Mouse (Mus musculus) midbrain, embryonic 15.5 days (tissue): Measurements from ENCODE around the gene Ylpm1. TPM values are rescaled to one million over a fixed set of nuclear protein-coding genes. Genes with fewer than 3 reads are reported as not detected.

Experiments used
- ATAC-seq: fragments of 200-750 bp; cut with Nextera tagmentation; replicated peaks from 2 replicates; pipeline ENCODE4 v1.8.0; 2017; ENCODE audit warnings: moderate TSS enrichment
- H3K27ac ChIP-seq: fragments of 300-500 bp; sonication (generic); 2 replicates; pipeline ENCODE4 v1.5.1; 2015; ENCODE audit warnings: mild to moderate bottlenecking, inconsistent platforms
- H3K27me3 ChIP-seq: fragments of 300-500 bp; sonication (generic); replicated peaks from 2 replicates; pipeline ENCODE4 v1.6.1; 2015; ENCODE audit warnings: inconsistent platforms
- H3K36me3 ChIP-seq: fragments of 300-500 bp; sonication (generic); replicated peaks from 2 replicates; pipeline ENCODE4 v1.6.1; 2015; ENCODE audit warnings: inconsistent platforms
- H3K4me1 ChIP-seq: fragments of 300-500 bp; sonication (generic); 2 replicates; pipeline ENCODE4 v1.6.1; 2015; ENCODE audit warnings: inconsistent platforms
- H3K4me2 ChIP-seq: fragments of 300-500 bp; sonication (generic); 2 replicates; pipeline ENCODE4 v1.6.1; 2015; ENCODE audit warnings: inconsistent platforms, mild to moderate bottlenecking, moderate library complexity
- H3K4me3 ChIP-seq: fragments of 300-500 bp; sonication (generic); 2 replicates; pipeline ENCODE4 v1.5.1; 2015; ENCODE audit warnings: mild to moderate bottlenecking, inconsistent platforms
- H3K9ac ChIP-seq: fragments of 300-500 bp; sonication (generic); 2 replicates; pipeline ENCODE4 v1.6.1; 2015; ENCODE audit warnings: mild to moderate bottlenecking, inconsistent platforms
- H3K9me3 ChIP-seq: fragments of 300-500 bp; sonication (generic); 2 replicates; pipeline ENCODE4 v1.6.1; 2016; ENCODE audit warnings: inconsistent platforms
- WGBS: fragments of 180-500 bp; shearing (Covaris S2); methylation state at CpG from one replicate; pipeline ENCODE4 v1.1.7; 2015; ENCODE audit warnings: mixed read lengths; 5-methylcytosine and 5-hydroxymethylcytosine counted together
- polyA plus RNA-seq: library from polyadenylated mRNA; unstranded; fragments of >200 nt; fragmentation: Nextera tagmentation; extraction: Ambion mirVana; gene quantifications from 2 replicates; pipeline ENCODE4 v1.2.1, GENCODE M21; 2015

Gene Ylpm1
- 34.8 and 37.0 TPM in 2 replicates for polyA plus RNA-seq

DNA sequence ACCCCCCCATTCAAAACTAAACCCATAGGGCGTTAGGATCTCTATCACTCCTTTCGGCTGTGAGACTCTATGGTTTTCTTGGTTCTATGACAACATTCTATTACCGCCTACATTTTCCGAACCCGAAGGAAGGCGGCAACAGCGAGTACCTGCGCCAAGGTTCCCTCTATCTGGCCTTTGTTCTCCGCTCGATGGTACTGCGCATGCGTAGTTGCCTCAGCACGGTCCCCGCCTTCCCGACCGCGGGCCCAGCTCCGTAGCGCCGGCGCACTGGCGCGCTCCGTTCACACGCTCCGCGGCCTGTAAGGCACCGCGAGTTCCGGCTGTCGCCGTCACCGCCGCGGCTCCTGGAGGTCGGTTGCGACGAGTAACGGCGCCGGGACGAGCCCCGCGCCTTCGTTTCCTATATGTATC lies at the start of gene Ylpm1:
Gene Ylpm1, plus strand, starts transcription at position 239 of the 414 bp plus-strand sequence.
- no peaks in the 10 kb centered on the region for H3K36me3 ChIP-seq
- under 1% methylated on average over 45 of the region's 45 CpGs for WGBS
- H3K4me1 ChIP-seq, result peaks cover 31% of the 10 kb centered on the region
- H3K27me3 ChIP-seq, result no peaks in the 10 kb centered on the region
- peak within 1 kb of the TSS; percentile 93 for H3K4me2 ChIP-seq
- H3K4me3 ChIP-seq, result peak within 1 kb of the TSS; percentile 90
- peak within 1 kb of the TSS; percentile 86 for H3K27ac ChIP-seq
- peak; percentile 98 for ATAC-seq
- H3K9ac ChIP-seq, result peak within 1 kb of the TSS; percentile 99
- peaks cover 2% of the 10 kb centered on the region; the same call in 1 of the 2 replicates for H3K9me3 ChIP-seq

DNA sequence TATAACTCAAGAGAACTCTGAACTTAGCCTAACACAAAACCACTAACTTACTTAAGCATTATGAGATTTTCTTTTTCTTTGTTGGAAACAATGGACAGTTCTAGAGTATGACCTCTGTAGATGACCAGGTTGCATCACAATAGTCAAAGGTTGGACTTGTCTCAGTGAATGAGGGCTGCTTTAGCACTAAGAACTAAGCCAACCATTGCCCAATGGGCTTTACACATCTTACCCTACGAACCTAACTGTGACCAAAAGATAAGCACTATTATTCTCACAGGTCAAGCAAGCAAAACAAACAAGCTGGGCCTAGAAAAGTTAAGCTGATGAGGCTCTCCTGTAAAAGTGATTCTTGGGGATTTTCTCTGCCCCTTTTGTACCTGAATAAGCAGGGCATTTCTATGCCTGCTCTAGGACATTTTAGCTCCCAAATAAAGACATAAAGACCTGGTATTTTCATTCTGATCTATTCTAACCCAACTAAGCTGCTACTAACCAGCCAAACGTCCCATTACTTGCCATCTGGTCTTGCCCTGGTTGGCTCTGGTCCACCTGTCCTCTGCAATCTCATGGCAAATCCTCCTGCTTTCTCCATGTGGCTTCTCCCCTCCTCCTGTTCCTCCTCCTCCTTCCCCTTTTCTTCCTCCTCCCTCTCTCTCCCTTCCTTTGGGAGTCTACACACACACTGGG lies 48.1 kb upstream of the Ylpm1 start:
- 81% methylated on average over 2 of the region's 2 CpGs for WGBS
- Histone ChIP-seq H3K9me3 (no peaks in the 10 kb centered on the region), H3K27me3 (no peaks in the 10 kb centered on the region), H3K9ac (no peak overlapping the region), H3K4me2 (no peak overlapping the region), H3K27ac (no peak overlapping the region), H3K36me3 (peaks cover 21% of the 10 kb centered on the region; the same call in 1 of the 2 replicates), H3K4me3 (no peak overlapping the region), H3K4me1 (no peaks in the 10 kb centered on the region)
- ATAC-seq, result no peak

GRCm38 (mm10) chr12:84948584-84949285 lies 47.4 kb upstream of the Ylpm1 start:
- no peak overlapping the region for H3K27ac ChIP-seq
- no peaks in the 10 kb centered on the region for H3K9me3 ChIP-seq
- H3K9ac ChIP-seq, result no peak overlapping the region
- no peak overlapping the region for H3K4me3 ChIP-seq
- WGBS, result 95% methylated on average over 6 of the region's 6 CpGs
- no peaks in the 10 kb centered on the region for H3K4me1 ChIP-seq
- H3K4me2 ChIP-seq, result no peak overlapping the region
- H3K27me3 ChIP-seq, result no peaks in the 10 kb centered on the region
- no peak for ATAC-seq
- peaks cover 15% of the 10 kb centered on the region; the same call in 1 of the 2 replicates for H3K36me3 ChIP-seq

GRCm38 (mm10) chr12:84950763-84951162 lies 45.4 kb upstream of the Ylpm1 start:
- ATAC-seq, result no peak
- WGBS, result 93% methylated on average over 6 of the region's 6 CpGs
- H3K27me3 ChIP-seq, result no peaks in the 10 kb centered on the region
- H3K4me2 ChIP-seq, result no peak overlapping the region
- no peaks in the 10 kb centered on the region for H3K9me3 ChIP-seq
- no peak overlapping the region for H3K9ac ChIP-seq
- H3K36me3 ChIP-seq, result 0 out of 2 replicates have a peak, but pooled peaks cover 15% of the 10 kb centered on the region
- no peak overlapping the region for H3K27ac ChIP-seq
- H3K4me3 ChIP-seq, result no peak overlapping the region
- no peaks in the 10 kb centered on the region for H3K4me1 ChIP-seq

DNA sequence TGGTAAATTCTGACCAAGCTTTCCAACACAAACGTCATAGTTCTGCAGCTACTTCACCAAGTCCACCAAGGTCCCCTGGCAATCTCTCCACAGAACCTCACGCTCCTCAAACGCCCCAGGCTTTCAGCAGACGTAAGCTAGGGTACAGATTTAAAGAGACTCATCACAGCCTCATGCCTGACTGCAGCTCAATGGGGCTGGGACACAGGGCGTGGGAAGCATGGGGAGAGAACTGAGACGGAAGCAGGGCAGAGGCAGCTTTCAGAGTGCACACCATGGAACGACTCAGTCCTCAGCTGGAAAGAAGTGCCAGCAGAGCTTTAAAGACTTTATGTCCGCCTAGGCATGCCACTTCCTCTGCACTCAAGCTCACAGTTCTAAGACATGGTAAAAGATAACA lies 44.6 kb upstream of the Ylpm1 start:
- Histone ChIP-seq H3K27ac (no peak overlapping the region), H3K4me2 (no peak overlapping the region), H3K4me3 (no peak overlapping the region), H3K36me3 (0 out of 2 replicates have a peak, but pooled peaks cover 17% of the 10 kb centered on the region), H3K9me3 (no peaks in the 10 kb centered on the region), H3K4me1 (no peaks in the 10 kb centered on the region), H3K27me3 (no peaks in the 10 kb centered on the region), H3K9ac (no peak overlapping the region)
- ATAC-seq, result no peak
- 43% methylated on average over 8 of the region's 8 CpGs for WGBS

- Histone ChIP-seq H3K4me3 (no peak overlapping the region), H3K27me3 (no peaks in the 10 kb centered on the region), H3K4me2 (no peak overlapping the region), H3K9ac (no peak overlapping the region), H3K36me3 (0 out of 2 replicates have a peak, but pooled peaks cover 17% of the 10 kb centered on the region), H3K9me3 (no peaks in the 10 kb centered on the region), H3K27ac (no peak overlapping the region), H3K4me1 (no peaks in the 10 kb centered on the region)
- WGBS, result 88% methylated on average over 1 of the region's 1 CpGs
- ATAC-seq, result no peak
Measured at GRCm38 (mm10) chr12:84952351-84952750, 43.8 kb upstream of the Ylpm1 start.

GRCm38 (mm10) chr12:84956317-84956716 lies 39.8 kb upstream of the Ylpm1 start:
- Histone ChIP-seq H3K9ac (no peak overlapping the region), H3K27me3 (no peaks in the 10 kb centered on the region), H3K9me3 (no peaks in the 10 kb centered on the region), H3K4me2 (no peak overlapping the region), H3K4me3 (no peak overlapping the region), H3K4me1 (no peaks in the 10 kb centered on the region), H3K27ac (no peak overlapping the region), H3K36me3 (0 out of 2 replicates have a peak, but pooled peaks cover 9% of the 10 kb centered on the region)
- WGBS, result 95% methylated on average over 3 of the region's 3 CpGs
- no peak for ATAC-seq

- H3K27ac ChIP-seq, result no peak overlapping the region
- H3K4me1 ChIP-seq, result no peaks in the 10 kb centered on the region
- no peaks in the 10 kb centered on the region for H3K27me3 ChIP-seq
- no peak overlapping the region for H3K9ac ChIP-seq
- no peak overlapping the region for H3K4me3 ChIP-seq
- WGBS, result 91% methylated on average over 1 of the region's 1 CpGs
- H3K36me3 ChIP-seq, result 0 out of 2 replicates have a peak, but pooled peaks cover 9% of the 10 kb centered on the region
- no peak overlapping the region for H3K4me2 ChIP-seq
- no peaks in the 10 kb centered on the region for H3K9me3 ChIP-seq
- no peak for ATAC-seq
Measured at GRCm38 (mm10) chr12:84958794-84959356, 37.2 kb upstream of the Ylpm1 start.

DNA sequence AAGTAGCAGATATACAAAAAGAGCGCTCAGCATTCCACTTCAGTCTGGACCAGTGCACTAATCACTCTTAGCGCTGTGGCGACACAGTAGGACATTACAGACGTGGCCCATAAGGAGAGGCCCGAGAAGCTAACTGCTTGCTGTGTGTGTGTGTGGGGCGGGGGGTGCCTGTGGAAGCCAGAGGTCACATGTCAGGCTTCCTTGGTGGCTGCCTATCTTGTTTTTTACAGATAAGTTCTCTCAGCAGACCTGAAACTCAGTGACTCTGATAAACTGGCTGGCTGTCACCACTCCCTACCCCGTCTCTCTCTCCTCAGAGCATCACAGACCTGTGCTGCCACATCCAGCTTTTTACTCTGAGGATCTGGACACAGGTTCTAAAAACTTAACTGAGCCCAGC lies 33.5 kb upstream of the Ylpm1 start:
- H3K9me3 ChIP-seq, result no peaks in the 10 kb centered on the region
- H3K4me3 ChIP-seq, result no peak overlapping the region
- peaks cover 3% of the 10 kb centered on the region; the same call in 1 of the 2 replicates for H3K36me3 ChIP-seq
- no peak overlapping the region for H3K4me2 ChIP-seq
- H3K27ac ChIP-seq, result no peak overlapping the region
- no peaks in the 10 kb centered on the region for H3K27me3 ChIP-seq
- H3K4me1 ChIP-seq, result no peaks in the 10 kb centered on the region
- WGBS, result 83% methylated on average over 7 of the region's 7 CpGs
- ATAC-seq, result no peak
- no peak overlapping the region for H3K9ac ChIP-seq

GRCm38 (mm10) chr12:84968831-84969655 lies 27.1 kb upstream of the Ylpm1 start:
- Histone ChIP-seq H3K27ac (no peak overlapping the region), H3K9ac (no peak overlapping the region), H3K4me1 (peaks cover 20% of the 10 kb centered on the region), H3K4me3 (peak overlapping the region; percentile 76), H3K36me3 (no peaks in the 10 kb centered on the region; the same call in 1 of the 2 replicates), H3K4me2 (peak overlapping the region; percentile 88), H3K27me3 (no peaks in the 10 kb centered on the region), H3K9me3 (no peaks in the 10 kb centered on the region)
- ATAC-seq, result no peak
- 87% methylated on average over 16 of the region's 16 CpGs for WGBS

GRCm38 (mm10) chr12:84969656-84970427 lies 26.3 kb upstream of the Ylpm1 start:
- ATAC-seq, result 0 out of 2 replicates have a peak, but pooled peaks have one; percentile 27
- Histone ChIP-seq H3K4me3 (peak overlapping the region; percentile 76), H3K4me2 (peak overlapping the region; percentile 88), H3K27me3 (no peaks in the 10 kb centered on the region), H3K9me3 (no peaks in the 10 kb centered on the region), H3K9ac (peak overlapping the region; percentile 72), H3K36me3 (no peaks in the 10 kb centered on the region; the same call in 1 of the 2 replicates), H3K4me1 (peaks cover 20% of the 10 kb centered on the region), H3K27ac (no peak overlapping the region)
- 27% methylated on average over 15 of the region's 15 CpGs for WGBS
